Mouse (Mus musculus) splenic B cell, adult 2 months (primary cell): ENCODE measurements around the gene Mlf2.
A peak's percentile ranks its signal among the peaks of the same experiment; 100 is the strongest.

ENCODE experiments used
- DNase-seq: peaks from one replicate; pipeline ENCODE4 v3.0.0-alpha.2; 2011; ENCODE audit warnings: low read depth, low spot score
- H3K27me3 ChIP-seq: 2 replicates; pipeline ENCODE4 v1.6.1; 2012; ENCODE audit warnings: mild to moderate bottlenecking, low read length, moderate library complexity, mixed read lengths; ENCODE audit not compliant: control insufficient read depth, poor library complexity, insufficient read depth, severe bottlenecking
- H3K36me3 ChIP-seq: 2 replicates; pipeline ENCODE4 v1.6.1; 2012; ENCODE audit warnings: mild to moderate bottlenecking, low read length, moderate library complexity, mixed read lengths; ENCODE audit not compliant: control insufficient read depth, poor library complexity, insufficient read depth, severe bottlenecking

The Mlf2 gene

GRCm38 (mm10) chr6:124904161-124904981 is 26.8 kb upstream of the Mlf2 start:
- DNase-seq = peak; percentile 58
- Histone ChIP-seq H3K36me3 (no peaks in the 10 kb centered on the region), H3K27me3 (no peaks in the 10 kb centered on the region)

GRCm38 (mm10) chr6:124904991-124905860 is 26.0 kb upstream of the Mlf2 start:
- no peak for DNase-seq
- Histone ChIP-seq H3K36me3 (no peaks in the 10 kb centered on the region), H3K27me3 (no peaks in the 10 kb centered on the region)

GRCm38 (mm10) chr6:124907767-124908166 is 23.4 kb upstream of the Mlf2 start:
- no peak for DNase-seq

GRCm38 (mm10) chr6:124910032-124910431 is 21.2 kb upstream of the Mlf2 start:
- DNase-seq = no peak
- Histone ChIP-seq H3K36me3 (no peaks in the 10 kb centered on the region), H3K27me3 (no peaks in the 10 kb centered on the region)

More at GRCm38 (mm10) chr6:124907767-124908166, 23.4 kb upstream of the Mlf2 start:
- Histone ChIP-seq H3K27me3 (no peaks in the 10 kb centered on the region), H3K36me3 (no peaks in the 10 kb centered on the region)

GRCm38 (mm10) chr6:124911533-124912218 is 19.5 kb upstream of the Mlf2 start, which contains the start of gene Lag3:
Lag3 (minus strand) TSS chr6:124911705.
- H3K36me3 ChIP-seq = no peaks in the 10 kb centered on the region
- no peaks in the 10 kb centered on the region for H3K27me3 ChIP-seq
- DNase-seq = peak; percentile 43

- no peaks in the 10 kb centered on the region for H3K36me3 ChIP-seq
- DNase-seq = no peak
- H3K27me3 ChIP-seq = no peaks in the 10 kb centered on the region
These were observed 18.0 kb upstream of the Mlf2 start for GRCm38 (mm10) chr6:124913214-124913613.

GRCm38 (mm10) chr6:124913721-124914285 is 17.4 kb upstream of the Mlf2 start:
- no peaks in the 10 kb centered on the region for H3K36me3 ChIP-seq
- no peaks in the 10 kb centered on the region for H3K27me3 ChIP-seq
- DNase-seq = no peak

GRCm38 (mm10) chr6:124914511-124914910 is 16.7 kb upstream of the Mlf2 start:
- no peak for DNase-seq
- Histone ChIP-seq H3K27me3 (no peaks in the 10 kb centered on the region), H3K36me3 (no peaks in the 10 kb centered on the region)

- DNase-seq = no peak
- Histone ChIP-seq H3K36me3 (no peaks in the 10 kb centered on the region), H3K27me3 (no peaks in the 10 kb centered on the region)
These were observed 15.8 kb upstream of the Mlf2 start for GRCm38 (mm10) chr6:124915160-124915941.

- no peaks in the 10 kb centered on the region for H3K36me3 ChIP-seq
- DNase-seq = no peak
- H3K27me3 ChIP-seq = no peaks in the 10 kb centered on the region
These were observed 15.1 kb upstream of the Mlf2 start for GRCm38 (mm10) chr6:124915942-124916694.

- Histone ChIP-seq H3K27me3 (no peaks in the 10 kb centered on the region), H3K36me3 (no peaks in the 10 kb centered on the region)
- peak; percentile 91 for DNase-seq
These were observed 14.3 kb upstream of the Mlf2 start for GRCm38 (mm10) chr6:124916695-124917517.

- Histone ChIP-seq H3K27me3 (no peaks in the 10 kb centered on the region), H3K36me3 (no peaks in the 10 kb centered on the region)
- DNase-seq = peak; percentile 48
These were observed 13.5 kb upstream of the Mlf2 start for GRCm38 (mm10) chr6:124917518-124918330.
